Mouse (Mus musculus) ES-E14 (cell line): ENCODE results near the gene Rin2.

ENCODE experiments used
- CHD2 ChIP-seq: IDR thresholded peaks from 2 replicates; pipeline ENCODE4 v1.6.1; 2014; ENCODE audit warnings: mild to moderate bottlenecking, low read depth, low read length, inconsistent platforms
- HCFC1 ChIP-seq: IDR thresholded peaks from 2 replicates; pipeline ENCODE4 v1.6.1; 2012; ENCODE audit warnings: low read length, inconsistent platforms, borderline replicate concordance; ENCODE audit not compliant: insufficient read depth
- MAFK ChIP-seq: IDR thresholded peaks from 2 replicates; pipeline ENCODE4 v1.6.1; 2014; ENCODE audit warnings: mild to moderate bottlenecking, low read depth, low read length, inconsistent platforms; ENCODE audit not compliant: insufficient read depth
- ZC3H11A ChIP-seq: IDR thresholded peaks from 2 replicates; pipeline ENCODE4 v1.6.1; 2012; ENCODE audit warnings: low read depth, mild to moderate bottlenecking, inconsistent platforms, low read length, borderline replicate concordance

DNA sequence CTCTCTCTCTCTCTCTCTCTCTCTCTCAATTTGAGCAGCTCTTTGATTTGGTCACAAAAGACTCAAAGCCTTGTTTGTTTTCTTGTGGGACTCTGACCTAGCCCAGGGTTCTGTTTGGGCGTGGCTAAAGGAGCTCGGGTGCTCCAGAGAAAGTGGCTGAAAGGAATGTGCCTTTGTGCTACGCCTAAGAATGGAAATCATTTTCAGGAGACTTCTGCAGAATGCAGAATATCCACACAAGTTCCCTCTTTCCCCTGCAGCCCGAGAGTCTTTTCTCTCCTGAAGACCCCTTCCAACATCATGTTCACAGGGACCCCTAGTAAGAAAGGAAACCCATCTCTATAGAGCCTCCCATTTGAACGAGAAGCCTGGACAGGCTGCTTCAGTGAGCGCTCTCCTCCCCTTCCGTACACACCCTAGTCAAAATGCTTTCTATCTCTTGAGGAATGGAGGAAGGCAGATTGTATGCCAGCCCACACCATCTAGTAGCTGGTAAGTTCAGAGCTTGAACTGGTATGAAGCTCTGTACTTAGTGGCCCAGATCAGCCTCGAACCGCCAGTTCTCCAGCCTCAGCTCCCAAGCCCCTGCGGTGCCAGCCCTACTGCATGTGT is 187.3 kb downstream of the Rin2 start:
- TF ChIP-seq CHD2 (no peak), MAFK (no peak), HCFC1 (no peak), ZC3H11A (no peak)
